Mouse (Mus musculus) right cerebral cortex, postnatal 25 days (tissue): ENCODE measurements around the gene Pgap3.
"Not testable (repeated sequence)": the region's sequence is repeated elsewhere in the genome, so short reads cannot be mapped to it uniquely, and the experiment has no call there.

Experiments
- DNase-seq: peaks from one replicate; pipeline ENCODE4 v3.0.0; 2022

Gene Pgap3

GRCm38 (mm10) chr11:98409341-98409822 lies 9.1 kb upstream of the Pgap3 start:
- no peak for DNase-seq

DNA sequence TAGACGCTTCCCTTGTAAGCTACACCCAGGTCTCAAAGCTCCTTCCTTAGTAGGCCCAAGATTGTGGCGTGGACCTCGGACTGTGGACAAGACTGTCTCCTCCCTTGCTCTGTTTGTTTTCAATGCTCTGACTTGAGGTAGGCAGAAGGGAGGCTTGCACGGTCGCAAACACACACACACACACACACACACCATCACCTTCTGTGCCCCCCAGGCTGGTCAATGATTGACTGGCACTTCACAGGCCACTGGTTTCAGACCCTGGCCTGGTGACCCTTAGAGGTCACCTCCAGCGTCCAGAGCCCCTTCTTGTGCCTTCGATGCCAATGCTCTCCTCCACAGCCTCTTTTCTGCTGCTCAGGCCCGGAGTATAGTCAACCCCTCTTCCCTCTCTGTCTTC lies 8.6 kb upstream of the Pgap3 start:
- DNase-seq, result no peak

GRCm38 (mm10) chr11:98406621-98407020 lies 6.3 kb upstream of the Pgap3 start:
- DNase-seq, result no peak

DNA sequence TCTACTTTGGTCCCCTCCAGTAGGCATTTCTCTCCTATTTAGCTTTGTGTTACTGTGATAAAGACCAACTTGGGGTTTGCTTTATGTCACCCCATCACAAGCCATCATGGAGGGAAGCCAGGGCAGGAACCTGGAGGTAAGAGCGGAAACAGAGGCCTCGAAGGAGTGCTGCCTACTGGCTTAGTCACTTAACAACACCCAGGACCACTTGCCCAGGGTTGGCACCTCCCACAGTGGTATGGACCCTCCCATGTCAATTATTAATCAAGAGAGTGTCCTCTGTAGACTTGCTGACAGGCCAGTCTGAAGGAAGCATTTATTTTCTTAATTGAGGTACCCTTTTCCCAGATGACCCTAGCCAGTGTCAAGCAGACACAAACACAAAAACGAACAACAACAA lies 526 bp upstream of the Pgap3 start:
- no peak for DNase-seq

DNA sequence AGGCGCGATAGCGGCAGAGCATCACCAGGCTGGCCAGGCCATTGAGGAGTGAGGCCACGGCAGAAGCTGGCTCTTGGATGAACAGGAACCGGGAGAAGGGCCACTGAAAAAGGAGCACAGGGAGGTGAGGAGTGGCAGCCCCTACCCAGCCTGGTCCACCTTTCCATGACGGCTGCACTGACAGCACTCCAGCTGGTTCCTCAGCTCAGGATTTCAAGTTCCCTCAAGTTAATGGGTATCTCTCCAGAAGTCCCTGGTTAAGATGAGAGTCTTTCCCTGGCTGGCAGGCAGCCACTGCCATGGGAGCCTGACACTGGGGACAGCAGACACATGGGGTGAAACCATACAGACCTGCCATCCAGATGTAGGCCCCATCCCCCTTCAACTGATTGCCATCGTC lies 2.3 kb downstream of the Pgap3 start:
- DNase-seq, result no peak

- no peak for DNase-seq
Observed at GRCm38 (mm10) chr11:98395041-98395440, 5.2 kb downstream of the Pgap3 start.

GRCm38 (mm10) chr11:98394301-98394700 lies 6.0 kb downstream of the Pgap3 start:
- no peak for DNase-seq

- DNase-seq, result no peak
Observed at GRCm38 (mm10) chr11:98393317-98393716, 7.0 kb downstream of the Pgap3 start.

DNA sequence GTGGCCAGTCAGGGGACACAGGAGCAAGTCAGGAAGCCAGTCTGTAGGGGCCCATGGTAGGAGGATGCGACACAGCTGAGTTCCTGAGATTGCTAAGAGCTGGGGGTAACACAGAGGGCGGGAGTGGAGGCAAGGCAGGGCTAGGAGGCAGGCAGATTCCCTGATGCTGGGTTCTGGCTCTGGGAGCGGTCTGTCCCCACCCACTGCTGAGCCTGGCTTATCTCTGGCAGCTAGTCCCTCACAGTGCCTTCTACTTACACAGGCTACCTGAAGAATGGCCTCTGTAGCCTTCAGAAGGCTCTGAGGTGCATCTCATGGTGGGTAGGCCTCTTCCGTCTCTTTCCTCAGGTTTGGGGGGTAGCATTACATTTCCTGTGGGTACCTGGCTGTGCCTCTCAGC lies 7.6 kb downstream of the Pgap3 start:
- DNase-seq, result no peak

DNA sequence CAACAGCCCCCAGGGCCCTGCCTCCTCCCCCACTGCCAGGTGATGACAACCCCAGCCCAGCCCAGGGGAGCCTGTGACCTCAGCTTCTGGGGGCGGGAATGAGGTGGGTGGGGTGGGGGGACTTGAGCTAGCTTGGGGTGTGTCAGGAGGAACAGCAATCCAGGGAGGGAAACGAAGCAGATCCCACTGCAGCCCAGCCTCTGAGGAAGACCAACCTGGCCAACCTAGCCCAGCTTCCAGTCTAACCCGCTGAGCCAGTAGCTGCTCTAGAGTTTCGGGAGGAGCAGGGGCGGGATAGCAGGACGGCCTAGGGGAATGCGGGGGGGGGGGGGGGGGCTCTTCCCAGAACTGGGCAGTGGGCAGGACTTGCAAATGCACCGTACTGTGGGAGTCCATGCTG lies 8.3 kb downstream of the Pgap3 start:
- no peak for DNase-seq

DNA sequence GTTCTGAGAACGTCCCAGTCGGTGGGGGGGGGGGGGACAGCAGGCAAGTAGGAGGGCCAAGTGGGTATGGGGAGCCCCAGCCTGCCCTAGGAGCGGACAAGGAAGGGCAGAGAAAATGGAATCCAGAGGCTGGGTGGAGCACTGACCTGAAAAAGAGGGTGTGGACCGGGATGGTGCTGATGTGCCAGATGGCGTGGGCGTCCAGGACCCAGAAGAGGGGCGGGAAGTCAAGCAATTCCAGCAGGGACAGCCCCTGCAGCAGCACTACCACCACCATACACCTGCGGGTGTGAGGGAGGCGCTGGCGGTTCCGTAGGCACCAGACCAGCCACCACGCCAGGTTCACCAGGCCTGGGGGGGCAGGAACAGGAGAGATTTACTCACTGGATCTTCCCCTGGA lies 10.1 kb downstream of the Pgap3 start:
- no peak for DNase-seq

GRCm38 (mm10) chr11:98389221-98389780 lies 11.0 kb downstream of the Pgap3 start:
- DNase-seq, result peak; percentile 57

DNA sequence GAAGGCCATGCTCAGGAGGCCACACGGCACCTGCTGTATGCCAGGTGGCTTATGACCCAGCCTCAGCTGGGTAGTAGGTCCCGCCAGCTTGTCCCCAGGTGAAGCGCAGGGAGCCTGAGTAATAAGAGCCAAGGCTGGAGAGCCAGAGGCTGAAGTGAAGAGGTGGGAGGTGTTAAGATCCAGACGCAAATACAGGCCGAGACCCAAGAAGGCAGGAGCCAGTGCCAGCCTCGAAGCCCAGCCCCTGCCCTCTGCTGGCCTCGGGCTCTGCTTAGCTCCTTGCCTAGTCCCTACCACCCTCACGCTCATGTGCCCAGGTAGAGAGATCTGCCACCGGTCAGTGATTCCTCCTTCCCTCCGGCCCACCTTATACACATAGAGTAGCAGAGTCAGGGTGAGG lies 12.0 kb downstream of the Pgap3 start:
- DNase-seq, result no peak

- no peak for DNase-seq
Observed at GRCm38 (mm10) chr11:98387056-98387577, 13.2 kb downstream of the Pgap3 start.

DNA sequence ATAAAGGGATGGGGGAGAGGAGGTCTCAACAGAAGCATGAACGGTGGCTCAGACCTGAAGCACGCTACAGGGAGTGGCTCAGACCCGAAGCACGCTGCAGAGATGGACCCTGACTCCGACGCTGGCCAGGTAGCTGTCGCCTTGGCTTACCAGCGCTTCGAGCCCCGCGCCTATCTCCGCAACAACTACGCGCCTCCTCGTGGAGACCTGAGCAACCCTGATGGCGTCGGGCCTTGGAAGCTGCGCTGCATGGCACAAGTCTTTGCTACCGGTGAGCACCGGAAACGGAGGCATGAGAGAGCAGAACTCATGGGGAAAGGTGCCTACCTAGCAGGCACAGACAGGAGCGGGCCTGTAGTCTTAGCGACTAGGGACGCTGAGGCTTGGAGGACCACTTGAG lies 13.7 kb downstream of the Pgap3 start:
- no peak for DNase-seq

- no peak for DNase-seq
Observed at GRCm38 (mm10) chr11:98385638-98386585, 14.4 kb downstream of the Pgap3 start, which contains the start of gene Pnmt. TSS of gene Pnmt (plus strand) at chr11:98386450.

GRCm38 (mm10) chr11:98384721-98385637 lies 15.3 kb downstream of the Pgap3 start:
- DNase-seq, result no peak

DNA sequence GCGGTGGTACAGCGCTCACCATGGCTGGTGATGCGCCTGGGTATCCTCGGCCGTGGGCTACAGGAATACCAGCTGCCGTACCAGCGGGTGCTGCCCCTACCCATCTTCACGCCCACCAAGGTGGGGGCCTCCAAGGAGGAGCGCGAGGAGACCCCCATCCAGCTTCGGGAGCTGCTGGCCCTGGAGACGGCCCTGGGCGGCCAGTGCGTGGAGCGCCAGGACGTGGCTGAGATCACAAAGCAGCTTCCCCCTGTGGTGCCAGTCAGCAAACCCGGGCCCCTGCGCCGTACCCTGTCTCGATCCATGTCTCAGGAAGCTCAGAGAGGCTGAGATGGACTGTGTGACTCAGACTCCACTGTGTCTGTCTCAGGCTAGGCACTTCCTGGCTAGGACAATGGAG lies 16.1 kb downstream of the Pgap3 start:
- DNase-seq, result no peak

DNA sequence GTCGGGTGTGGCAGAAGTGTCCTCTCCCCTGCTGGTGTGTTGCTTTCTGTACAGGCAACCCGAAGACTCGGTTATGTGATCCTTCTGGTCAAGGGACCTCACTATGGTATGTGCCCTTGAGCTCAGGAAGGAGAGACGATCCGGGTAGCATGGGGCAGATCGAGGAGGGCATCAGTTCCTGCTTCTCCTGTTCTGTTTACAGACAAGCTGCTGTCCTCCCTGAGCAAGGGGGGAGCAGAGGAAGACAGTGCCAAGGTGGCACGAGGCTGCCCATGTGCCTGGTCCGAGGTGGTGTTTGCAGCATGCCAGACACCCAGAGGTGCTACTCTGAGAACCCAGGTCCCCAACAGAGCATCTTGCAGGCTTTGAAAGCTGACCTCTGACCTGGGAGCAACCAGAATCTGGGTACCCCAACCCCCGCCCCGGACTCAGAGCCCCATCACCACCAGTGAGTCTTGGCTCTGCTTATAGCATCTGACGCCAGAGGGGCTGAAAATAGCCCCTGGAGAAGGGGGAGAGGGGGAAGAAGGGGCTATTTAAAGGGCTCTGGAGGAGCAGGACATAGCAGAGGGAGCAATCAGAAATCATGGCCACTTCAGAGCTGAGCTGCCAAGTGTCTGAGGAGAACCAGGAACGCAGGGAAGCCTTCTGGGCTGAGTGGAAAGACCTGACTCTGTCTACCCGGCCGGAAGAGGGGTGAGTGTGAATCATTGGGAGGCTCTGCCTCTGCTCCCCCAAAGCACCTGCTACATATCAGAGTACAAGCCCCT lies 16.8 kb downstream of the Pgap3 start, which contains the start of gene Tcap:
Gene Tcap, plus strand, starts transcription at position 551 of the 770 bp plus-strand sequence.
- no peak for DNase-seq

GRCm38 (mm10) chr11:98382405-98382804 lies 17.9 kb downstream of the Pgap3 start:
- DNase-seq, result not testable (repeated sequence)

DNA sequence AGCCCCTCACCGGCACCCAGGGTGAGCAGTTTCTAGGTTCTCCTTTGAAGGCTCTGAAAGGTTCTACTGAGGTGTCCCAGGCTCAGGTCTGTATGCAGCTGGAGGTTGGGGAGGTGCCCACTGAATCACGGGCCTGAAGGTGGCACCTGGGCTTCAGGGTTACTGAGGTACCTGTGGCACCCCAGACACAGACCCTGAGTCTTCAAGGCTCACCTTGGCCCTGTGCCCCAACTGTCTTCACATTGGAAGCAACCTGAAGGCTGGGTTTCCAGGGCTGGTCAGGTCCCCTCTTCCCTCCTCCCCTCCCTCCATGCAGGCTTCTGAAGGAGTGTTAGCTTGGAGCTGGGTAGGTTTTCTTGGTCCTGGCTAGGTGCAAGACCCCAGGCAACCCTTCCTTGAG lies 18.6 kb downstream of the Pgap3 start:
- DNase-seq, result no peak

DNA sequence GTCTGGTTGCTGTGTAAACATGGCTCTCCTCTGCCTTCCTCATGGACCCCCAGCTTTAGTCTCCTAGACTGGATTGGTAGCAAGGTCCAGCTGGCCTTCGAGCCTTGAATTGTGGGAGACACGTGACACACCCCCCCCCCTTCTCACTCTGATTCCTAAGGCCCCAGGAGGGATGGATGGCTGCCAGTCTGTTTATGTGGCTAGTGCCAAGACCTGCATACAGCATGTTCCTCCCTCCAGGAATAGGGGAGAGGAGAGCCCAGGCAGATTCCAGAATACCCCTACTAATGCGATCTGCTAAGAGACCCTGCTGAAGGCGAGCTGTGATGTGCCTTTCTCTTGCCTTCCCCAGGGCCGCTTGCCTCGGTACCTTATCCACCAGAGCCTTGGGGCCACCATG lies 20.2 kb downstream of the Pgap3 start:
- DNase-seq, result no peak
